Mouse (Mus musculus) ES-E14 (cell line): ENCODE data around the gene Hbq1a. TPM values are rescaled to one million over a fixed set of nuclear protein-coding genes. Genes with fewer than 3 reads are reported as not detected.

Source experiments
- DNase-seq: peaks from one replicate; pipeline ENCODE4 v3.0.0-alpha.2; 2013; ENCODE audit warnings: low read depth, low spot score
- H3K27ac ChIP-seq: 2 replicates; pipeline ENCODE4 v1.5.1; 2012; ENCODE audit warnings: low read depth, mild to moderate bottlenecking, low read length, moderate library complexity, mixed read lengths; ENCODE audit not compliant: poor library complexity, insufficient read depth, severe bottlenecking
- H3K36me3 ChIP-seq: 2 replicates; pipeline ENCODE4 v1.6.1; 2012; ENCODE audit warnings: mild to moderate bottlenecking, low read length, moderate library complexity, mixed read lengths; ENCODE audit not compliant: control insufficient read depth, poor library complexity, insufficient read depth, severe bottlenecking
- H3K4me1 ChIP-seq, 2 experiments: fragments of 150-350 bp in 1 of 2; sonication (generic) in 1 of 2; 2 replicates each; pipeline ENCODE4 v1.6.1; 2012; ENCODE audit warnings: low read length in 2 of 2, mild to moderate bottlenecking in 1 of 2, mixed read lengths in 1 of 2; ENCODE audit not compliant: control insufficient read depth in 2 of 2, insufficient read depth in 2 of 2, poor library complexity in 1 of 2
- H3K4me3 ChIP-seq, 2 experiments: fragments of 150-350 bp in 1 of 2; sonication (generic) in 1 of 2; 2 replicates each; pipeline ENCODE4 v1.5.1; 2012; ENCODE audit warnings: low read length in 2 of 2, low read depth in 1 of 2, mild to moderate bottlenecking in 1 of 2, mixed read lengths in 1 of 2; ENCODE audit not compliant: insufficient read depth in 1 of 2, poor library complexity in 1 of 2, severe bottlenecking in 1 of 2
- H3K9ac ChIP-seq: 2 replicates; pipeline ENCODE4 v1.6.1; 2012; ENCODE audit warnings: low read depth, mild to moderate bottlenecking, low read length, mixed read lengths; ENCODE audit not compliant: poor library complexity, insufficient read depth, severe bottlenecking
- H3K9me3 ChIP-seq: fragments of 150-350 bp; sonication (generic); 2 replicates; pipeline ENCODE4 v1.6.1; 2012; ENCODE audit warnings: low read depth, mild to moderate bottlenecking, low read length; ENCODE audit not compliant: control insufficient read depth, insufficient read depth
- CHD2 ChIP-seq: IDR thresholded peaks from 2 replicates; pipeline ENCODE4 v1.6.1; 2014; ENCODE audit warnings: mild to moderate bottlenecking, low read depth, low read length, inconsistent platforms
- HCFC1 ChIP-seq: IDR thresholded peaks from 2 replicates; pipeline ENCODE4 v1.6.1; 2012; ENCODE audit warnings: low read length, inconsistent platforms, borderline replicate concordance; ENCODE audit not compliant: insufficient read depth
- MAFK ChIP-seq: IDR thresholded peaks from 2 replicates; pipeline ENCODE4 v1.6.1; 2014; ENCODE audit warnings: mild to moderate bottlenecking, low read depth, low read length, inconsistent platforms; ENCODE audit not compliant: insufficient read depth
- ZC3H11A ChIP-seq: IDR thresholded peaks from 2 replicates; pipeline ENCODE4 v1.6.1; 2012; ENCODE audit warnings: low read depth, mild to moderate bottlenecking, inconsistent platforms, low read length, borderline replicate concordance
- ZNF384 ChIP-seq: IDR thresholded peaks from 2 replicates; pipeline ENCODE4 v1.6.1; 2012; ENCODE audit warnings: low read depth, low read length, inconsistent platforms
- in situ Hi-C, 2 experiments: fragments of 600-800 bp; cut with MboI; formaldehyde crosslinking; loops; one replicate each; pipeline ENCODE4 v1.15.1; 2025; ENCODE audit warnings: low sequenced_read_pairs in 2 of 2, inconsistent platforms in 1 of 2; ENCODE audit not compliant: unreplicated experiment in 2 of 2
- total RNA-seq: library from RNA; depleted of rRNA; stranded (reverse); fragments of 300-350 nt; gene quantifications from 2 replicates; pipeline ENCODE4 v1.2.3, GENCODE M21; 2012

The Hbq1a gene
- total RNA-seq, 1 experiment, result not detected

DNA sequence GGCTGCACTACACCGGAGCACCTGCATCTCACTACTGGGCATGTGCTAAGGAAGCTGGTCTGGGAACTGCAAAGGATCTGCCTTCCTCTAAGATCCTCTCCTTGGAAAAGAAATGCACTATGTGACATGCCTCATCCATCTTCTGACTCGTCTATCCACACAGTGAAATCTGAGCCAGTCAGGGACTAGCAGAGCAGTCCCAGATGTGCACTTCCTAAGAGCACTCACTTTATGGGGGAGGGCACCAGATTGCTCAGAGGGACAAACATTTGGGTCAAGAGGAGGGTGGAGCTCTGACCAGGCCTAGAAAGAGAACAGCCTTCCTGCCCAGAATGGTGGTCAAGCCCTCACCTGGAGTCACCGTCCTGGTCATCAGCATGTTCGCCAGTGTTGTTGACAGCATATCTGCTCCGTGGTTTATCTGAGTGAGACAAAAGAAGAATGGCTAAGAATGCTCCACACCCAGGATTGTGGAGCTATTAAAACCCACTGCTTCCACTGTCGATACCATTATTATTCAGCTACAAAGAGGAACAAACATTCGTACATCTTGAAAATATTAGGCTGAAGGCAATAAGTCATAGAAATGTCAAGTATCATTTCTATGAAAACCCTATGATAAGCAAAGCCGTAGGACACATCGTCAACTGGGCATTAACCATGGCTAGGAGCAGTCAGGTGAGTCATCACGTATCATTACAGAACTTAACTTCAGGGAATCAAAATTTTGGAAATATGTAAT, 37.0 kb upstream of the Hbq1a start:
- no peaks in the 10 kb centered on the region for H3K9me3 ChIP-seq
- no peak overlapping the region for H3K27ac ChIP-seq
- H3K4me3 ChIP-seq, result no peak overlapping the region
- H3K9ac ChIP-seq, result no peak overlapping the region
- in situ Hi-C loops, result no loop called here
- DNase-seq, result no peak
- no peaks in the 10 kb centered on the region; the same call in 1 of the 2 replicates for H3K36me3 ChIP-seq
- peaks cover 0 to 3% of the 10 kb centered on the region in 2 experiments; a peak in 1 of 4 replicates for H3K4me1 ChIP-seq
- TF ChIP-seq ZC3H11A (no peak), ZNF384 (no peak), HCFC1 (no peak), CHD2 (no peak)

DNA sequence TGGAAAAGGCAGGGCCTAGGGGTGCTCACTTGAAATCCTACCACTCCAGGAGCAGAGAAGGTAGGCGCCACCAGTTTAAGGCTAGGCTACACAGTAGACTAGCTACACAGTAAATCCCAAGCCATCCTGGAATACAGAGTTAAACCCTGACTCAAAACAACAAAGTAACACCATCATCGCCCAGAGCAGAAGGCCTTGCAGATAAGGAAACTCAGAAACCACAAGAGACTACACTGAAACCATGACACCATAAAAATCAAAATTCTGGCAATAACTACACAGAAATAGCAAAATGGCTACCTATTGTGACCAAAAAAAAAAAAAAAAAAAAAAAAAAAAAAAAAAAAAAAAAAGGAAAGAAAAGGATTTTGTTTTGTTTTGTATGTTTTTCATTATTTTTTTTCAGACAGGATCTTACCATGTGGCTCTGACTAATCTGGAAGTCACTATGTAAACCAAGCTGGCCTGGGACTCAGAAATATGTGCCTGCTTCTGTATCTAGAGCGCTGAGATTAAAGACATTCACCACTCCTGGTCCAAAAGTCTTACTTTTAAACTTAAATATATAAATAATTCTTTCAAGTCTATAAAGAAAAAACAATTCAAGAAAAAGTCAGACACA, 34.6 kb upstream of the Hbq1a start:
- peak; percentile 87 for TF ChIP-seq ZNF384
- TF ChIP-seq MAFK, result no peak
- in situ Hi-C loops, result no loop called here
- Histone ChIP-seq H3K4me1 (peaks cover 0 to 3% of the 10 kb centered on the region in 2 experiments; a peak in 1 of 4 replicates), H3K9me3 (no peaks in the 10 kb centered on the region), H3K9ac (no peak overlapping the region), H3K27ac (no peak overlapping the region), H3K4me3 (no peak overlapping the region), H3K36me3 (no peaks in the 10 kb centered on the region; the same call in 1 of the 2 replicates)
- DNase-seq, result no peak

DNA sequence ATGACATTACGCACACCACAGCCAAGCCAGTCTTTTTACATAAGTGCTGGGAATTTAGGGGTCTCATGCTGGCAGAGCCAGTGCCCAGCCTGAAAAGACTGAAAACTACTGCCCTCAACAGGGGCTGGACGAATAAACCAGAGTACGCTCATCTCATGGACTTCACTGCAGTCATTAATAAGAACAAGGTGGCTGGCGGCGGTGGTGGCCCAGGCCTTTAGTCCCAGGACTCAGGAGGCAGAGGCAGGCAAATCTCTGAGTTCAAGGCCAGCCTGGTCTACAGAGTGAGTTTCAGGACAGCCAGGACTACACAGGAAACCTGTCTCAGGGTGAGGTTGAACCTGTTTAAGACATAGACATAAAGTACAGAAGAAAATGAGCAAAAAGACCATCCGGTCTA, 33.7 kb upstream of the Hbq1a start:
- in situ Hi-C loops, result no loop called here
- no peak for DNase-seq
- no peak for TF ChIP-seq ZNF384
- TF ChIP-seq HCFC1, result no peak
- no peak for TF ChIP-seq CHD2
- TF ChIP-seq MAFK, result no peak
- TF ChIP-seq ZC3H11A, result no peak
- Histone ChIP-seq H3K4me1 (peaks cover 0 to 3% of the 10 kb centered on the region in 2 experiments; a peak in 1 of 4 replicates), H3K4me3 (no peak overlapping the region), H3K27ac (no peak overlapping the region), H3K9me3 (no peaks in the 10 kb centered on the region), H3K9ac (no peak overlapping the region), H3K36me3 (no peaks in the 10 kb centered on the region; the same call in 1 of the 2 replicates)

DNA sequence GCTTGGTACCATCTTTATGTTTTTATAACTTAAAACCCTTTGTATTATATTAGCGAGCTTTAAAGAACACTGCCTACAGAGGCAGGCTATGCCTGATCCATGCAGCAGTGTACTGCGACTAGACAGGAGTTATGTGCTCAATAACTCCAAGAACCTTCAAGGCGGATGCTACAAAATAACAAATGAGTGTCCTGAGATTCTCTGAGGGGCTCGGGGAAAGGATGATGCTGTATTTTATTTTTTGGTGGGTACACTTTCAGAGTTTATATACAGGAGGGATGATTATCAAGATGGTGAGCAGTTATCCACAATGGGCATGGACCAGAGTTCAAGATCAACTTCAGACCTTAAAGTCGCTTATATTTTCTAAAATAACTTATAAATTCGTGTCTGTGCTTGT, 33.1 kb upstream of the Hbq1a start:
- no peak for TF ChIP-seq ZNF384
- TF ChIP-seq ZC3H11A, result no peak
- TF ChIP-seq CHD2, result no peak
- TF ChIP-seq MAFK, result no peak
- TF ChIP-seq HCFC1, result no peak
- Histone ChIP-seq H3K27ac (no peak overlapping the region), H3K9me3 (no peaks in the 10 kb centered on the region), H3K4me3 (peak overlapping the region; percentile 82 to 94), H3K36me3 (no peaks in the 10 kb centered on the region; the same call in 1 of the 2 replicates), H3K4me1 (peaks cover 0 to 3% of the 10 kb centered on the region in 2 experiments; a peak in 1 of 4 replicates), H3K9ac (peak overlapping the region; percentile 99)
- in situ Hi-C loops, result no loop called here
- no peak for DNase-seq
